Mouse (Mus musculus) heart, embryonic 16.5 days (tissue): ENCODE measurements around the gene Ubxn1. TPM values are rescaled to one million over a fixed set of nuclear protein-coding genes. Genes with fewer than 3 reads are reported as not detected.
"Not testable (repeated sequence)": the region's sequence is repeated elsewhere in the genome, so short reads cannot be mapped to it uniquely, and the experiment has no call there.

ENCODE experiments used
- ATAC-seq: fragments of 200-750 bp; cut with Nextera tagmentation; replicated peaks from 2 replicates; pipeline ENCODE4 v1.8.0; 2017; ENCODE audit warnings: moderate number of reproducible peaks; ENCODE audit not compliant: insufficient read depth, low FRiP score; ENCODE audit errors: extremely low read depth
- H3K27ac ChIP-seq: fragments of 300-500 bp; sonication (generic); 2 replicates; pipeline ENCODE4 v1.5.1; 2014; ENCODE audit warnings: mild to moderate bottlenecking, low read length, control low read depth, moderate library complexity
- H3K27me3 ChIP-seq: fragments of 300-500 bp; sonication (generic); 2 replicates; pipeline ENCODE4 v1.6.1; 2014; ENCODE audit warnings: low read length, mixed read lengths; ENCODE audit not compliant: control insufficient read depth, insufficient read depth
- H3K36me3 ChIP-seq: fragments of 300-500 bp; sonication (generic); 2 replicates; pipeline ENCODE4 v1.6.1; 2014; ENCODE audit not compliant: control insufficient read depth, insufficient read depth
- H3K4me1 ChIP-seq: fragments of 300-500 bp; sonication (generic); 2 replicates; pipeline ENCODE4 v1.6.1; 2014; ENCODE audit warnings: low read length, mixed read lengths; ENCODE audit not compliant: control insufficient read depth, insufficient read depth
- H3K4me2 ChIP-seq: fragments of 300-500 bp; sonication (generic); 2 replicates; pipeline ENCODE4 v1.6.1; 2014; ENCODE audit warnings: low read depth, mild to moderate bottlenecking, control low read depth, low read length
- H3K4me3 ChIP-seq: fragments of 300-500 bp; sonication (generic); 2 replicates; pipeline ENCODE4 v1.5.1; 2014; ENCODE audit warnings: mild to moderate bottlenecking, control low read depth, low read length
- H3K9ac ChIP-seq: fragments of 300-500 bp; sonication (generic); 2 replicates; pipeline ENCODE4 v1.6.1; 2014; ENCODE audit warnings: low read length, control low read depth
- H3K9me3 ChIP-seq: fragments of 300-500 bp; sonication (generic); replicated peaks from 2 replicates; pipeline ENCODE4 v1.6.1; 2016; ENCODE audit warnings: low read length; ENCODE audit not compliant: control insufficient read depth
- WGBS: fragments of 180-500 bp; shearing (Covaris S2); extraction: QIAGEN DNeasy Blood & Tissue Kit; methylation state at CpG from one replicate; pipeline ENCODE4 v1.1.7; 2014; 5-methylcytosine and 5-hydroxymethylcytosine counted together
- polyA plus RNA-seq: library from polyadenylated mRNA; unstranded; fragments of >200 nt; fragmentation: Nextera tagmentation; extraction: Ambion mirVana; gene quantifications from 2 replicates; pipeline ENCODE4 v1.2.1, GENCODE M21; 2015

Ubxn1 gene
- polyA plus RNA-seq, 1 experiment from 2014 or later: 133 TPM

DNA sequence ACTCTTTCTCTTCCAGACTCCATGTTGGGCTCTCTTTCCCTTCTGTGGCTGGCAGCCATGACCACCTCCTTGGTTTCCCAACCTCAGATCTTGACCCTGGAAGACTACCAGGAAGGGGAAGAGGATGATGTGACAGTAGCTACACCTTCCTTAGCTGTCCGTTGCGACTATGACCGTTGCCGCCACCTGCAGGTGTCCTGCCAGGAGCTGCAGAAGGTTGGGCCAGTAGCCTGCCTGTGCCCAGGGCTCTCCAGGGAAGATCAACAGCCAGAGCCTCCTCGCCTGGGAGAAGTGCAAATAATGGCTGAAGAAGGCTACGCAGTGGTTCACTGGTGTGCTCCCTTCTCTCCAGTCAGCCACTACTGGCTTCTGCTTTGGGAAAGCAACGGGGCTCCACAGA is 19.7 kb upstream of the Ubxn1 start:
- Histone ChIP-seq H3K4me1 (peaks cover 11% of the 10 kb centered on the region), H3K9ac (no peak overlapping the region), H3K27me3 (no peaks in the 10 kb centered on the region), H3K36me3 (peaks cover 9% of the 10 kb centered on the region), H3K4me3 (no peak overlapping the region), H3K9me3 (no peaks in the 10 kb centered on the region), H3K4me2 (no peak overlapping the region), H3K27ac (no peak overlapping the region)
- WGBS: 45% methylated on average over 7 of the region's 7 CpGs
- no peak for ATAC-seq

- ATAC-seq: no peak
- H3K27me3 ChIP-seq: no peaks in the 10 kb centered on the region
- 49% methylated on average over 10 of the region's 10 CpGs for WGBS
- no peak overlapping the region for H3K27ac ChIP-seq
- no peak overlapping the region for H3K9ac ChIP-seq
- no peaks in the 10 kb centered on the region for H3K9me3 ChIP-seq
- H3K36me3 ChIP-seq: peaks cover 4% of the 10 kb centered on the region; the same call in 1 of the 2 replicates
- H3K4me2 ChIP-seq: no peak overlapping the region
- no peak overlapping the region for H3K4me3 ChIP-seq
- H3K4me1 ChIP-seq: peaks cover 11% of the 10 kb centered on the region
Observed at GRCm38 (mm10) chr19:8852236-8852928, 18.9 kb upstream of the Ubxn1 start.

DNA sequence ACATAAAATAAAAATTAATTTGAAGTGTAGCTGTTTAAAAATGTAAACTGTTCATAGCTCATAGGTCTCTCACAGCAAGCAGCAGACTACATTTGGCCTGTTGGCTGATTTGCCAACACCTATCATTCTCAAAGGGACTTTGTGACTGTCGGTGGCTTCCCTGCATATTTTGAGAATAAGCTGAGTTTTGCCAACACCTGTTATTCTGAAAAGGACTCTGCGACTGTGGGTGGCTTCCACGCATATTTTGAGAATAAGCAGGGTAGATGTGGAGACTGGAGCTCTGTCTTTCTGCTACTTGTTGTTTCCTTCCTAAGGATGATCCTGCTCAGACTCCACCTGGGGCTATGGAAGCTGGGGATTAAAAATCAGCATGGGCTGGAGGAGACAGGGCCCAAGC is 18.2 kb upstream of the Ubxn1 start:
- peaks cover 4% of the 10 kb centered on the region; the same call in 1 of the 2 replicates for H3K36me3 ChIP-seq
- H3K9me3 ChIP-seq: no peaks in the 10 kb centered on the region
- no peak overlapping the region for H3K9ac ChIP-seq
- H3K4me1 ChIP-seq: peaks cover 11% of the 10 kb centered on the region
- H3K27me3 ChIP-seq: no peaks in the 10 kb centered on the region
- no peak overlapping the region for H3K4me2 ChIP-seq
- ATAC-seq: no peak
- no peak overlapping the region for H3K27ac ChIP-seq
- H3K4me3 ChIP-seq: no peak overlapping the region
- WGBS: 67% methylated on average over 3 of the region's 3 CpGs

DNA sequence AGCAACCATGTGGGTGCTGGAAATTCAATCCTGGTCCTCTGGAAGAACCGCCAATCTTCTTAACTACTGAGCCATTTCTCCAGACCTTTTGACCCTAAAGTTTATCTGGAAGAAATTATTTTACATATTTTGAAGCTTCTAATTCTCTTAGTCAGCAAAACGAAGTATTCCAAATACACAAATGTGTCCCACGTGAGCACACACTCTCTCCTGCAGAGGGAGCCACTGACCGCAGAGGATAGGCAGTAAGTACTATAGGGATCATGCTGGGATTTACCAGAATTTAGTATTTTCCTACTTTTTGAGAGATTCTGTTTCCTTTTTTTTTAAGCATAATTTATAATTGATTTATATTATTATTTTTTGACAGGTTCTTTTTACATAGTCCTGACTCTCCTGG is 13.6 kb upstream of the Ubxn1 start:
- Histone ChIP-seq H3K9ac (no peak overlapping the region), H3K9me3 (no peaks in the 10 kb centered on the region)

DNA sequence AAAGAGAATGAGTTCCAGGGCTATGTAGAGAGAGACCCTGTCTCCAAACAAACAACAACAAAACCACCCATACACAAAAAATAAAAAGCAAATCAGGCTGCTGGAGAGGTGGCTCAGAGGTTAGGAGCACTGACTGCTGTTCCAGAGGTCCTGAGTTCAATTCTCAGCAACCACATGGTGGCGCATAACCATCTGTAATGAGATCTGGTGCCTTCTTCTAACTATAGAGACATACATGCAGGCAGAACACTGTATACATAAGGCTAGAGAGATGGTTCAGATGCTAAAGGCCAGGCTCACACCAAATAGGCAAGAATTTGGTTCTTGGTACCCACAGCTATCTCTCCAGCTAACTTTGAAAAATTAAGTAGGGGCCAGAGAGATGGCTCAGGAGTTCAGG is 12.3 kb upstream of the Ubxn1 start:
- Histone ChIP-seq H3K4me1 (no peaks in the 10 kb centered on the region), H3K27me3 (no peaks in the 10 kb centered on the region), H3K27ac (no peak overlapping the region), H3K9ac (no peak overlapping the region), H3K4me3 (no peak overlapping the region), H3K9me3 (no peaks in the 10 kb centered on the region), H3K36me3 (no peaks in the 10 kb centered on the region), H3K4me2 (no peak overlapping the region)
- 11% methylated on average over 1 of the region's 1 CpGs for WGBS
- ATAC-seq: no peak; the same call in 1 of the 2 replicates

More for the DNA sequence above, 13.6 kb upstream of the Ubxn1 start:
- no peak for ATAC-seq
- no peak overlapping the region for H3K4me2 ChIP-seq
- H3K36me3 ChIP-seq: no peaks in the 10 kb centered on the region
- H3K4me3 ChIP-seq: no peak overlapping the region
- no peak overlapping the region for H3K27ac ChIP-seq
- 39% methylated on average over 4 of the region's 4 CpGs for WGBS
- H3K4me1 ChIP-seq: no peaks in the 10 kb centered on the region
- no peaks in the 10 kb centered on the region for H3K27me3 ChIP-seq

DNA sequence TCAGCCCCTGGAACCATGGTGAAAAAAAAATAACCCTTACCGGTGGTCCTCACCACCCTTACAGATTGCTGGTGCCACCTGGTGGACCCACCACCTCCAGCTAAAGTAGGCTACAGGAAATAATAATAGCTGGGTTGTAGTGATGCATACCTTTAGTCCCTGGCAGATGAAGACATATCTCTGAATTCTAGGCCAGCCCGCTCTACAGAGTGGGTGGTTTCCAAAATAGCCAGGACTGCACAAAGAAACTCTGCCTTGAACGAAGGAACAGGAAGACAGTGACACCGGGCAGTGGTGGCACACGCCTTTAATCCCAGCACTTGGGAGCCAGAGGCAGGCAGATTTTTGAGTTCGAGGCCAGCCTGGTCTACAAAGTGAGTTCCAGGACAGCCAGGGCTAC is 7.0 kb upstream of the Ubxn1 start:
- H3K9me3 ChIP-seq: no peaks in the 10 kb centered on the region
- no peak overlapping the region for H3K4me2 ChIP-seq
- 73% methylated on average over 6 of the region's 6 CpGs for WGBS
- H3K36me3 ChIP-seq: no peaks in the 10 kb centered on the region
- no peaks in the 10 kb centered on the region for H3K27me3 ChIP-seq
- H3K4me1 ChIP-seq: no peaks in the 10 kb centered on the region
- no peak overlapping the region for H3K9ac ChIP-seq
- H3K4me3 ChIP-seq: no peak overlapping the region
- no peak overlapping the region for H3K27ac ChIP-seq
- ATAC-seq: no peak

DNA sequence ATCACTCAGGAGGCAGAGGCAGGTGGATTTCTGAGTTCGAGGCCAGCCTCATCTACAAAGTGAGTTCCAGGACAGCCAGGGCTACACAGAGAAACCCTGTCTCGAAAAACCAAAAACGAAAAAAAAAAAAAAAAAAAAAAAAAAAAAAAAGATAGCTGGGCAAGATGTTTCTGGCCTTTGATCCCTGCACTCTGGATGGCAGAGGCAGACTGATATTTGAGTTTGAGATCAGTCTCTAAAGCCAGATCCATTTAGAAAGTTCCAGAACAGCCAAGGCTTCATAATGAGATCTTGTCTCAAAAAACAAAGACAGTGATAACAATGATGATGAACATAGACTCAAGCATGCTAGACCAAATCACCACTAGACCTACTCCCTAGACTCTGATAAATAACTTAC is 915 bp upstream of the Ubxn1 start:
- H3K27ac ChIP-seq: not testable (repeated sequence)

GRCm38 (mm10) chr19:8870838-8871237 is 458 bp upstream of the Ubxn1 start:
- Histone ChIP-seq H3K27me3 (no peaks in the 10 kb centered on the region), H3K36me3 (peaks cover 25% of the 10 kb centered on the region), H3K4me2 (peak overlapping the region; percentile 63), H3K9ac (peak overlapping the region; percentile 95), H3K4me3 (peak overlapping the region; percentile 87), H3K27ac (peak overlapping the region; percentile 77), H3K9me3 (no peaks in the 10 kb centered on the region), H3K4me1 (peaks cover 6% of the 10 kb centered on the region)
- ATAC-seq: no peak
- WGBS: 37% methylated on average over 9 of the region's 9 CpGs

More for the DNA sequence above, 915 bp upstream of the Ubxn1 start:
- H3K4me1 ChIP-seq, H3K9ac ChIP-seq, H3K4me3 ChIP-seq, H3K9me3 ChIP-seq, H3K27me3 ChIP-seq, ATAC-seq: not testable (repeated sequence)
- Histone ChIP-seq H3K4me2 (peak overlapping the region; percentile 63), H3K36me3 (peaks cover 21% of the 10 kb centered on the region)
- WGBS: 79% methylated on average over 3 of the region's 3 CpGs

GRCm38 (mm10) chr19:8872266-8872840 is 1.1 kb downstream of the Ubxn1 start:
- Histone ChIP-seq H3K4me1 (peaks cover 6% of the 10 kb centered on the region), H3K27ac (no peak overlapping the region; the same call in 1 of the 2 replicates), H3K4me2 (peak overlapping the region; percentile 91), H3K9ac (peak overlapping the region; percentile 95), H3K9me3 (no peaks in the 10 kb centered on the region), H3K36me3 (peaks cover 35% of the 10 kb centered on the region), H3K27me3 (no peaks in the 10 kb centered on the region), H3K4me3 (peak overlapping the region; percentile 87)
- no peak for ATAC-seq
- 68% methylated on average over 10 of the region's 10 CpGs for WGBS
